Mouse (Mus musculus): ENCODE results near the gene Ppp1r1b.

- TF ChIP-seq TAL1 (IDR thresholded peaks at IDR 0.05; ENCODE audit: low read length) (no peak), GATA1 (IDR thresholded peaks at IDR 0.05; ENCODE audit: low read length) (no peak)
These were observed 38.4 kb downstream of the Ppp1r1b start for GRCm38 (mm10) chr11:98386596-98386995.

All from erythroblast, embryonic 14.5 days (primary cell).